Mouse (Mus musculus) megakaryocyte, embryonic 14.5 days (primary cell): ENCODE measurements around the gene Ykt6.

ENCODE experiments used
- FLI1 ChIP-seq: IDR thresholded peaks from 2 replicates; pipeline ENCODE4 v1.6.1; 2012; ENCODE audit warnings: low read length, inconsistent platforms, mixed read lengths
- GATA1 ChIP-seq: IDR thresholded peaks from 3 replicates; pipeline ENCODE4 v1.6.1; 2012; ENCODE audit warnings: mixed read lengths, low read length, inconsistent platforms, borderline replicate concordance

GRCm38 (mm10) chr11:5913256-5913655 is 42.2 kb upstream of the Ykt6 start:
- TF ChIP-seq GATA1, result no peak
- no peak for TF ChIP-seq FLI1
